Mouse (Mus musculus) adrenal gland, postnatal 0 days (tissue): Measurements from ENCODE around the gene Tomm7. TPM values are rescaled to one million over a fixed set of nuclear protein-coding genes. Genes with fewer than 3 reads are reported as not detected.

ENCODE experiments used
- polyA plus RNA-seq: library from polyadenylated mRNA; unstranded; fragments of >200 nt; fragmentation: Nextera tagmentation; extraction: Ambion mirVana; gene quantifications from 2 replicates; pipeline ENCODE4 v1.2.1, GENCODE M21; 2015

Tomm7 gene
- polyA plus RNA-seq, result 221 and 333 TPM in 2 replicates

DNA sequence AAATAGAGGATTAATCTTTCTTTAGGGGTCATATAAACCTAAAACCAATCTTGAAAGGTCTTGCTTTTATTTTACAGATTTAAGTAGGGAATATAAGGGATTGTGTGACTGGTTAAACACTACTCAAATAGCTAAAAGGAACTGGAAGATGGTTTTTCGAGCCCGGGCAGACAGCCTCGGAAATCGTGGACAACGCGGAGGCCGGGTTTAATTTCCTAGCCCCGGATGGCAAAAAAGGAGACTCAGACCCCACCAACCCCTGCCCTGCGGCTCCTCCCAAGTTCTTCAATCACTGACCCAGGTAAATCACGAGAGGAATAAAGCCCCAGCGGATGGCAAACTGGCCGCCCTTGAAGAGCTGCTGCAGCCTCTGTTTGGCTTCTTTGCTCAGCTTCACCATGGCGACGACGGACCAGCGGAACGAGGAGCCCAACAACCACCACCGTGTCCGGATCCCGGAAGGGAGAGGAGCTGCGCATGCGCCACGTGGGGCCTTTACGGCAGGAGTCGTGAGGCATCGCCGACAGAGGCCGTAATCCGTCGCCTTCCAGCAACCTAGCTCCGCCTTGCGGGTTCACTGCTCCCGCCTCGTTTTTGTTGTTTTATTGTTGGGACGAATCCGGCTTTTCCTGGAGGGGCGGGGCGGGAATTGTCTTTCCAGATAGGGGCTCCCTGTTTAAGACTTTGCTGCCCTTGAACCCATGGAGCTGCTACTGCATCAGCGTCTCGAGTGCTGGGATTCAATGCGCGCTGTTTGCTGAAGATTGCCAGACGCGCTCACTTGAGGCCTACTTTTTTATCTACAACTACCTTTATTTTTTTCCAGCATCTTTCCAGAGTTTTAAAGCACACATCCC lies at the start of gene Tomm7:
Tomm7 (minus strand) TSS at position 488 of the 857 bp plus-strand sequence.

Other genes with a start within 250 kb of the Tomm7 start
- gene Srpk2, start 159.5 kb downstream of the Tomm7 start, polyA plus RNA-seq, result 36.0 and 46.6 TPM in 2 replicates
- gene Pus7, start 60.5 kb downstream of the Tomm7 start, polyA plus RNA-seq, result 9.1 and 12.1 TPM in 2 replicates
- gene Rint1, start 56.5 kb downstream of the Tomm7 start, polyA plus RNA-seq, result 25.5 and 28.1 TPM in 2 replicates
- gene Fam126a, start 186.5 kb upstream of the Tomm7 start, polyA plus RNA-seq, result 17.6 and 25.9 TPM in 2 replicates